ENCODE assay signal across 11 mouse cellular contexts in the genomic region with DNA sequence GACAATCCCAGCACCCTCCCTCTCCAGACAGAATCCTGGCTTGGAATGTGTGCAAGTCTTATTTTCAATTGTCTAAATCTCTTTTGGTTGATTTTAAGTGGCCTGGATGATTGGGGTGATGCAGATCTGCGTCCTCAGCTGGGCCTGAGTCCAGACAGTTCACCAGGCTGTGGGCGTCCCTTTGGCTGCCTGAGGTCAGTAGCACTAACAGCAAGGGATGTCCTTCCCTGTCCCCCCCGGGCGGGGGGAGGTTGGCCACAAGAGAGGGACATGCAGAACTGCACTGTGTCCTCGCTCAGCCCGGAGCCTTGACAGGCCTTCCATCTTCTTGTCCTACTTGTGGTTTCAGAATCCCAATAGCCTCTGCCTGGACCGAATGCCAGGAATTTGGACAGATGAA. TPM values are rescaled to one million over a fixed set of nuclear protein-coding genes. Genes with fewer than 3 reads are reported as not detected.
DNase-seq lines count a peak whose midpoint lies in the region; ATAC-seq and TF ChIP-seq lines count a peak whose summit lies in the region.
"Had no signal": no experiment of that assay in that cellular context is flagged by ENCODE, and none has a peak within 500 bp of the region (broad histone marks: within the 10 kb centered on the region; RNA-seq: fewer than 3 reads in every experiment).

No protein-coding gene starts in this region.

- ATAC-seq in erythroid progenitor cell, adult 5-6 weeks (replicated peaks; ENCODE audit: low FRiP score, poor library complexity, severe bottlenecking), result no peak

- 0 out of 2 replicates have a peak overlapping the region, but pooled peaks have one; percentile 36 for H3K27ac ChIP-seq in heart, embryonic 10.5 days
- peak overlapping the region; percentile 54; the same call in 1 of the 2 replicates for H3K27ac ChIP-seq in kidney, adult 2 months (ENCODE audit: insufficient read depth, low read depth, low read length)
- H3K27ac ChIP-seq: macrophage had no signal

- no peak for DNase-seq in heart, embryonic 10.5 days (ENCODE audit: low spot score)
- no peak for DNase-seq in heart, postnatal 14 days
- peak; percentile 94 for DNase-seq in adrenal gland, adult 8-10 months
- DNase-seq in kidney, adult 2 months, result peak; percentile 83
- peak; percentile 68 for DNase-seq in lung, postnatal 25 days (ENCODE audit: low spot score)
- DNase-seq in left cerebral cortex, adult 8-10 months (ENCODE audit: low spot score in 2 of 2), result no peak
- no peak for DNase-seq in thymus, adult 18-20 months
- DNase-seq: layer of hippocampus, postnatal 36 days; thymus, postnatal 14 days had no signal

- intact Hi-C loops in heart, postnatal 14 days (cut with DNase I), result no loop called here

- TF ChIP-seq POLR2A in kidney, adult 2 months (IDR thresholded peaks at IDR 0.05; ENCODE audit: low read depth, low read length), result no peak

- H3K4me3 ChIP-seq in heart, embryonic 10.5 days, result no peak overlapping the region
- H3K4me3 ChIP-seq in kidney, adult 2 months (ENCODE audit: insufficient read depth, low read depth, low read length), result no peak overlapping the region

- no peaks in the 10 kb centered on the region for H3K27me3 ChIP-seq in heart, embryonic 10.5 days (ENCODE audit: insufficient read depth, poor library complexity, severe bottlenecking)
- H3K27me3 ChIP-seq in kidney, adult 2 months (replicated peaks; ENCODE audit: control insufficient read depth, insufficient read depth, low read length), result no peaks in the 10 kb centered on the region

- no peak for TF ChIP-seq CTCF in kidney, adult 2 months (conservative IDR thresholded peaks at IDR 0.05; ENCODE audit: insufficient read depth, insufficient read length, low read depth, low read length)

- WGBS in heart, embryonic 10.5 days, result 65% methylated on average over 7 of the region's 7 CpGs
- 67% methylated on average over 7 of the region's 7 CpGs for WGBS in kidney, adult 2 months

- H3K9me3 ChIP-seq in heart, embryonic 10.5 days, result no peaks in the 10 kb centered on the region

- H3K36me3 ChIP-seq in heart, embryonic 10.5 days, result no peaks in the 10 kb centered on the region
- H3K36me3 ChIP-seq in kidney, adult 2 months (ENCODE audit: control insufficient read depth, insufficient read depth, low read length), result no peaks in the 10 kb centered on the region

- 0 out of 2 replicates have a peak, but pooled peaks cover 11% of the 10 kb centered on the region for H3K4me1 ChIP-seq in heart, embryonic 10.5 days
- no peaks in the 10 kb centered on the region for H3K4me1 ChIP-seq in kidney, adult 2 months (ENCODE audit: control insufficient read depth, insufficient read depth, low read length)

RNA-seq across cellular contexts. Expression of a gene that starts 52.1 kb away (rescaled TPM):
- polyA plus RNA-seq in heart, embryonic 10.5 days (2016; fragmentation: Nextera tagmentation; extraction: Ambion mirVana), result 15.2 and 19.8 TPM in 2 replicates
- total RNA-seq in heart, postnatal 14 days (2021), result 10 to 100 TPM; 11.9 to 12.9 TPM
- total RNA-seq in adrenal gland, adult 8-10 months (2022), result 10 to 100 TPM; 18.4 to 33.8 (median 20.6) TPM
- 25.3 and 27.7 TPM in 2 replicates for polyA plus RNA-seq in kidney, adult 2 months (2012; rRNA removed)
- 10 to 100 TPM; 14.4 to 17.1 (median 15.6) TPM for total RNA-seq in left cerebral cortex, adult 8-10 months (2022)
- total RNA-seq in erythroid progenitor cell, adult 5-6 weeks (2015; ENCODE audit: low replicate concordance), result 2.1 and 2.9 TPM in 2 replicates
- 0.39 and 0.61 TPM in 2 replicates for total RNA-seq in erythroid progenitor cell, adult 5-6 weeks (2017; ENCODE audit: low replicate concordance)

Comparison
In these comparisons a context has a peak if more than half of its experiments do, and no peak if none do; other contexts are left out.
1. DNase-seq: peak in adrenal gland, adult 8-10 months (single experiment), kidney, adult 2 months (single experiment) and lung, postnatal 25 days (single experiment); none in heart, embryonic 10.5 days (single experiment), heart, postnatal 14 days (0 of 2), left cerebral cortex, adult 8-10 months (0 of 2) and thymus, adult 18-20 months (0 of 2).